Mouse (Mus musculus) MEL (cell line): ENCODE measurements around the gene G430095P16Rik. TPM values are rescaled to one million over a fixed set of nuclear protein-coding genes. Genes with fewer than 3 reads are reported as not detected.

Experiments
- DNase-seq: peaks from one replicate; pipeline ENCODE4 v3.0.0; 2011; ENCODE audit warnings: low read depth, low spot score
- H3K27ac ChIP-seq: 2 replicates; pipeline ENCODE4 v1.5.1; 2012; ENCODE audit warnings: low read depth, mild to moderate bottlenecking, control low read depth, low read length, moderate library complexity; ENCODE audit not compliant: control insufficient read depth
- H3K27me3 ChIP-seq, 2 experiments: fragments of 150-350 bp in 1 of 2; sonication (generic) in 1 of 2; 2 replicates each; pipeline ENCODE4 v1.6.1; 2012; ENCODE audit warnings: low read length in 2 of 2, mild to moderate bottlenecking in 2 of 2, improper control_type of control experiment in 1 of 2, moderate library complexity in 1 of 2; ENCODE audit not compliant: insufficient read depth in 2 of 2, control insufficient read depth in 1 of 2
- H3K36me3 ChIP-seq, 2 experiments: 2 replicates each; pipeline ENCODE4 v1.6.1; 2012 to 2014; ENCODE audit warnings: low read length in 2 of 2, improper control_type of control experiment in 1 of 2, inconsistent platforms in 1 of 2, mild to moderate bottlenecking in 1 of 2; ENCODE audit not compliant: insufficient read depth in 2 of 2, control insufficient read depth in 1 of 2
- H3K4me1 ChIP-seq, 2 experiments: fragments of 150-350 bp in 1 of 2; sonication (generic) in 1 of 2; 2 replicates each; pipeline ENCODE4 v1.6.1; 2012; ENCODE audit warnings: low read length in 2 of 2, improper control_type of control experiment in 1 of 2, mild to moderate bottlenecking in 1 of 2; ENCODE audit not compliant: insufficient read depth in 2 of 2, control insufficient read depth in 1 of 2
- H3K4me3 ChIP-seq, 2 experiments: fragments of 150-350 bp in 1 of 2; sonication (generic) in 1 of 2; 2 replicates each; pipeline ENCODE4 v1.5.1; 2012; ENCODE audit warnings: low read depth in 2 of 2, low read length in 2 of 2, mild to moderate bottlenecking in 2 of 2, moderate library complexity in 2 of 2, control low read depth in 1 of 2, improper control_type of control experiment in 1 of 2; ENCODE audit not compliant: control insufficient read depth in 1 of 2, insufficient read depth in 1 of 2
- H3K79me2 ChIP-seq: 2 replicates; pipeline ENCODE4 v1.6.1; 2012; ENCODE audit warnings: mild to moderate bottlenecking, low read length, moderate library complexity; ENCODE audit not compliant: control insufficient read depth, poor library complexity, insufficient read depth
- H3K9ac ChIP-seq: 2 replicates; pipeline ENCODE4 v1.6.1; 2012; ENCODE audit warnings: low read depth, mild to moderate bottlenecking, control low read depth, low read length, moderate library complexity; ENCODE audit not compliant: control insufficient read depth, poor library complexity, severe bottlenecking
- H3K9me3 ChIP-seq: fragments of 150-350 bp; sonication (generic); replicated peaks from 2 replicates; pipeline ENCODE4 v1.6.1; 2012; ENCODE audit warnings: mild to moderate bottlenecking, low read length, improper control_type of control experiment, moderate library complexity; ENCODE audit not compliant: insufficient read depth
- CHD2 ChIP-seq: IDR thresholded peaks from 2 replicates; pipeline ENCODE4 v1.6.1; 2011; ENCODE audit warnings: low read length, improper control_type of control experiment
- CTCF ChIP-seq, 3 experiments: IDR thresholded peaks in 2 of 3; conservative IDR thresholded peaks in 1 of 3; 2 replicates each; pipeline ENCODE4 v1.5.1; 2011 to 2012; ENCODE audit warnings: low read length in 3 of 3, low read depth in 2 of 3, mild to moderate bottlenecking in 2 of 3, improper control_type of control experiment in 1 of 3, inconsistent platforms in 1 of 3, mixed read lengths in 1 of 3, moderate library complexity in 1 of 3; ENCODE audit not compliant: control insufficient read depth in 1 of 3, insufficient read depth in 1 of 3, poor library complexity in 1 of 3, severe bottlenecking in 1 of 3
- ELF1 ChIP-seq: IDR thresholded peaks from 2 replicates; pipeline ENCODE4 v1.6.1; 2014; ENCODE audit warnings: low read depth, mild to moderate bottlenecking, inconsistent platforms, low read length, improper control_type of control experiment, moderate library complexity
- EP300 ChIP-seq, 2 experiments: IDR thresholded peaks; 2 replicates each; pipeline ENCODE4 v1.6.1; 2011; ENCODE audit warnings: improper control_type of control experiment in 2 of 2, low read length in 2 of 2, low read depth in 1 of 2, mild to moderate bottlenecking in 1 of 2
- ETS1 ChIP-seq: IDR thresholded peaks from 2 replicates; pipeline ENCODE4 v1.6.1; 2012; ENCODE audit warnings: low read depth, mild to moderate bottlenecking, inconsistent platforms, low read length, improper control_type of control experiment, moderate library complexity
- JUND ChIP-seq: IDR thresholded peaks from 2 replicates; pipeline ENCODE4 v1.6.1; 2011; ENCODE audit warnings: low read depth, mild to moderate bottlenecking, improper control_type of control experiment, low read length
- MAZ ChIP-seq: IDR thresholded peaks from 2 replicates; pipeline ENCODE4 v1.6.1; 2012; ENCODE audit warnings: low read depth, mild to moderate bottlenecking, inconsistent platforms, low read length, improper control_type of control experiment
- MEF2A ChIP-seq: IDR thresholded peaks from 2 replicates; pipeline ENCODE4 v1.6.1; 2014; ENCODE audit warnings: low read depth, mild to moderate bottlenecking, inconsistent platforms, low read length, improper control_type of control experiment; ENCODE audit not compliant: poor library complexity, insufficient replicate concordance, severe bottlenecking; ENCODE audit errors: extremely low read depth
- MXI1 ChIP-seq: IDR thresholded peaks from 2 replicates; pipeline ENCODE4 v1.6.1; 2011; ENCODE audit warnings: mild to moderate bottlenecking, low read depth, low read length, improper control_type of control experiment
- MYB ChIP-seq: IDR thresholded peaks from 2 replicates; pipeline ENCODE4 v1.6.1; 2011; ENCODE audit warnings: mild to moderate bottlenecking, low read depth, low read length, improper control_type of control experiment
- POLR2A ChIP-seq, 2 experiments: IDR thresholded peaks; 2 replicates each; pipeline ENCODE4 v1.6.1; 2011 to 2012; ENCODE audit warnings: low read length in 2 of 2, mild to moderate bottlenecking in 2 of 2, control low read depth in 1 of 2, improper control_type of control experiment in 1 of 2, low read depth in 1 of 2, moderate library complexity in 1 of 2; ENCODE audit not compliant: control insufficient read depth in 1 of 2, insufficient read depth in 1 of 2, poor library complexity in 1 of 2
- POLR2AphosphoS5 ChIP-seq: IDR thresholded peaks from 2 replicates; pipeline ENCODE4 v1.6.1; 2012; ENCODE audit warnings: low read depth, borderline replicate concordance, mild to moderate bottlenecking, inconsistent platforms, low read length, moderate library complexity, mixed read lengths
- RAD21 ChIP-seq: IDR thresholded peaks from 2 replicates; pipeline ENCODE4 v1.6.1; 2011; ENCODE audit warnings: mild to moderate bottlenecking, low read depth, low read length, improper control_type of control experiment
- RCOR1 ChIP-seq: IDR thresholded peaks from 2 replicates; pipeline ENCODE4 v1.6.1; 2012; ENCODE audit warnings: low read depth, mild to moderate bottlenecking, inconsistent platforms, low read length, improper control_type of control experiment
- TAL1 ChIP-seq: IDR thresholded peaks from 2 replicates; pipeline ENCODE4 v1.6.1; 2012; ENCODE audit warnings: mild to moderate bottlenecking, inconsistent platforms, low read length, moderate library complexity, mixed read lengths
- USF1 ChIP-seq: IDR thresholded peaks from 2 replicates; pipeline ENCODE4 v1.6.1; 2014; ENCODE audit warnings: low read depth, mild to moderate bottlenecking, inconsistent platforms, low read length, improper control_type of control experiment, moderate library complexity
- USF2 ChIP-seq, 2 experiments: IDR thresholded peaks; 2 replicates each; pipeline ENCODE4 v1.6.1; 2011 to 2012; ENCODE audit warnings: improper control_type of control experiment in 2 of 2, low read length in 2 of 2, borderline replicate concordance in 1 of 2, inconsistent platforms in 1 of 2, low read depth in 1 of 2, mild to moderate bottlenecking in 1 of 2; ENCODE audit not compliant: insufficient read depth in 1 of 2
- ZMIZ1 ChIP-seq: IDR thresholded peaks from 2 replicates; pipeline ENCODE4 v1.6.1; 2012; ENCODE audit warnings: low read depth, mild to moderate bottlenecking, inconsistent platforms, low read length, improper control_type of control experiment, moderate library complexity
- ZNF384 ChIP-seq: IDR thresholded peaks from 2 replicates; pipeline ENCODE4 v1.6.1; 2012; ENCODE audit warnings: low read depth, mild to moderate bottlenecking, inconsistent platforms, low read length, improper control_type of control experiment
- polyA plus RNA-seq, 2 experiments: library from polyadenylated mRNA; stranded (reverse) in 1 of 2; unstranded in 1 of 2; fragments of >175 nt in 1 of 2; fragments of >200 nt in 1 of 2; gene quantifications; 2 replicates each; pipeline versions ENCODE4 v1.2.1 to v1.2.4; 2012; ENCODE audit warnings: low replicate concordance in 2 of 2, low read depth in 1 of 2; ENCODE audit not compliant: insufficient read length in 2 of 2, insufficient read depth in 1 of 2, missing spikeins in 1 of 2
- total RNA-seq: library from RNA; depleted of rRNA; stranded (reverse); fragments of 300-350 nt; gene quantifications from 2 replicates; pipeline ENCODE4 v1.2.3, GENCODE M21; 2012

G430095P16Rik gene
- total and polyA plus RNA-seq, 3 experiments = 5.6 to 17.1 TPM; not detected in 1

- H3K36me3 ChIP-seq = peaks cover 0 to 33% of the 10 kb centered on the region in 2 experiments; a peak in 3 of 4 replicates
- no peak for DNase-seq
- TF ChIP-seq MAZ (no peak), MXI1 (no peak), CTCF (IDR thresholded peaks at IDR 0.05 in 2 of 3, conservative IDR thresholded peaks at IDR 0.05 in 1 of 3; ENCODE audit: control insufficient read depth in 1 of 3, insufficient read depth in 1 of 3, low read depth in 2 of 3, low read length in 3 of 3, poor library complexity in 1 of 3, severe bottlenecking in 1 of 3) (no peak), TAL1 (no peak), EP300 (IDR thresholded peaks at IDR 0.05; ENCODE audit: low read depth in 1 of 2, low read length in 2 of 2) (no peak), ZNF384 (no peak), CHD2 (no peak), POLR2A (IDR thresholded peaks at IDR 0.05; ENCODE audit: control insufficient read depth in 1 of 2, insufficient read depth in 1 of 2, low read depth in 1 of 2, low read length in 2 of 2, poor library complexity in 1 of 2) (no peak; a peak in 1 of 4 replicates), RCOR1 (no peak), POLR2AphosphoS5 (no peak), JUND (no peak)
- TF ChIP-seq, all 39 proteins: peak for 0
- H3K9ac ChIP-seq = no peak overlapping the region
- H3K4me1 ChIP-seq = peaks cover 29 to 42% of the 10 kb centered on the region in 2 experiments
- H3K79me2 ChIP-seq = peaks cover 3% of the 10 kb centered on the region; the same call in 1 of the 2 replicates
- no peak overlapping the region for H3K4me3 ChIP-seq
- H3K9me3 ChIP-seq = no peaks in the 10 kb centered on the region
- no peaks in the 10 kb centered on the region for H3K27me3 ChIP-seq
- no peak overlapping the region for H3K27ac ChIP-seq
These were observed 10.2 kb downstream of the G430095P16Rik start for GRCm38 (mm10) chr8:84732996-84733395.

GRCm38 (mm10) chr8:84733959-84734358 is 11.2 kb downstream of the G430095P16Rik start:
- peaks cover 26 to 35% of the 10 kb centered on the region in 2 experiments for H3K4me1 ChIP-seq
- H3K27me3 ChIP-seq = no peaks in the 10 kb centered on the region
- H3K4me3 ChIP-seq = no peak overlapping the region
- no peak overlapping the region for H3K9ac ChIP-seq
- H3K36me3 ChIP-seq = peaks cover 0 to 30% of the 10 kb centered on the region in 2 experiments; a peak in 3 of 4 replicates
- H3K79me2 ChIP-seq = peaks cover 3% of the 10 kb centered on the region; the same call in 1 of the 2 replicates
- H3K9me3 ChIP-seq = no peaks in the 10 kb centered on the region
- DNase-seq = no peak
- no peak for TF ChIP-seq RAD21
- no peak for TF ChIP-seq RCOR1
- no peak for TF ChIP-seq ELF1
- H3K27ac ChIP-seq = no peak overlapping the region

DNA sequence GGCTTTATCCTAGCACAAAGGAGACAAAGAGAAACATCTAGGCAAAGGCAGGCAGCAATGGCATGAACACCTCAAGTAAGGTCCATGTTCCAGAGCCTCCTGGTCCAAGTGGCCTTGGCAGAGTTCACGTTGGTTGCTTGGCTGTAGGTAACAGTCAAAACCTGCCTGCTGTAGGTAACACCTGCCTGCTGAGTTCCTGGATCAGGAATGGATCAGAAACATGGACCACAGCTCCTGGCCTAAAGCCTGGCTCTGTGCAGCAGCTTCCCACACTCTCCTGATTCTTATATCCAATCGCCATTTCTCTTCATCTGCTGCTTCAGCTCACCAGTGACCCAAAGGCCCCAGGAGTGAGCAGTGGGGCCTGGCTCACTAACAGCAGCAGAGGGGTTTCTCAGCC is 11.9 kb downstream of the G430095P16Rik start:
- no peak overlapping the region for H3K27ac ChIP-seq
- H3K79me2 ChIP-seq = peaks cover 2% of the 10 kb centered on the region; the same call in 1 of the 2 replicates
- TF ChIP-seq ETS1 (no peak), USF2 (IDR thresholded peaks at IDR 0.05; ENCODE audit: borderline replicate concordance in 1 of 2, insufficient read depth in 1 of 2, low read depth in 1 of 2, low read length in 2 of 2) (no peak), MEF2A (no peak), CTCF (IDR thresholded peaks at IDR 0.05 in 2 of 3, conservative IDR thresholded peaks at IDR 0.05 in 1 of 3; ENCODE audit: control insufficient read depth in 1 of 3, insufficient read depth in 1 of 3, low read depth in 2 of 3, low read length in 3 of 3, poor library complexity in 1 of 3, severe bottlenecking in 1 of 3) (no peak), RAD21 (no peak), POLR2A (IDR thresholded peaks at IDR 0.05; ENCODE audit: control insufficient read depth in 1 of 2, insufficient read depth in 1 of 2, low read depth in 1 of 2, low read length in 2 of 2, poor library complexity in 1 of 2) (no peak), TAL1 (no peak), MXI1 (no peak), MYB (no peak), ZMIZ1 (no peak), USF1 (no peak), RCOR1 (no peak)
- TF ChIP-seq, all 39 proteins: peak for 0
- Histone ChIP-seq H3K9me3 (no peaks in the 10 kb centered on the region), H3K36me3 (peaks cover 0 to 22% of the 10 kb centered on the region in 2 experiments; a peak in 3 of 4 replicates), H3K4me1 (peaks cover 21 to 29% of the 10 kb centered on the region in 2 experiments), H3K27me3 (no peaks in the 10 kb centered on the region), H3K4me3 (no peak overlapping the region), H3K9ac (no peak overlapping the region)
- DNase-seq = no peak
